Mouse (Mus musculus): Measurements from ENCODE around the gene Mmp1b. TPM values are rescaled to one million over a fixed set of nuclear protein-coding genes. Genes with fewer than 3 reads are reported as not detected.

The Mmp1b gene
- polyA plus RNA-seq, 1 experiment from 2014 or later, result not detected

Other genes starting within 250 kb of the Mmp1b start
- gene Dync2h1, start 203.6 kb downstream of the Mmp1b start, polyA plus RNA-seq (2014; fragmentation: Nextera tagmentation; extraction: Ambion mirVana), result 15.5 and 20.5 TPM in 2 replicates
- 134 and 141 TPM in 2 replicates for gene Dcun1d5, start 203.5 kb downstream of the Mmp1b start, polyA plus RNA-seq (2014; fragmentation: Nextera tagmentation; extraction: Ambion mirVana)
- gene Mmp13, start 115.5 kb downstream of the Mmp1b start, polyA plus RNA-seq (2014; fragmentation: Nextera tagmentation; extraction: Ambion mirVana), result not detected in 2 replicates
- not detected in 2 replicates for gene Mmp12, start 43.7 kb downstream of the Mmp1b start, polyA plus RNA-seq (2014; fragmentation: Nextera tagmentation; extraction: Ambion mirVana)
- not detected in 2 replicates for gene Mmp3, start 57.8 kb upstream of the Mmp1b start, polyA plus RNA-seq (2014; fragmentation: Nextera tagmentation; extraction: Ambion mirVana)
- gene Mmp10, start 114.3 kb upstream of the Mmp1b start, polyA plus RNA-seq (2014; fragmentation: Nextera tagmentation; extraction: Ambion mirVana), result not detected in 2 replicates
- not detected in 2 replicates for gene Mmp8, start 170.4 kb upstream of the Mmp1b start, polyA plus RNA-seq (2014; fragmentation: Nextera tagmentation; extraction: Ambion mirVana)
- gene Mmp27, start 183.3 kb upstream of the Mmp1b start, polyA plus RNA-seq (2014; fragmentation: Nextera tagmentation; extraction: Ambion mirVana), result not detected in 2 replicates
- gene Mmp20, start 240.2 kb upstream of the Mmp1b start, polyA plus RNA-seq (2014; fragmentation: Nextera tagmentation; extraction: Ambion mirVana), result not detected in 2 replicates

Measured in forebrain, embryonic 14.5 days (tissue).